15 mouse cellular contexts compared by ENCODE assay signal in the genomic region with DNA sequence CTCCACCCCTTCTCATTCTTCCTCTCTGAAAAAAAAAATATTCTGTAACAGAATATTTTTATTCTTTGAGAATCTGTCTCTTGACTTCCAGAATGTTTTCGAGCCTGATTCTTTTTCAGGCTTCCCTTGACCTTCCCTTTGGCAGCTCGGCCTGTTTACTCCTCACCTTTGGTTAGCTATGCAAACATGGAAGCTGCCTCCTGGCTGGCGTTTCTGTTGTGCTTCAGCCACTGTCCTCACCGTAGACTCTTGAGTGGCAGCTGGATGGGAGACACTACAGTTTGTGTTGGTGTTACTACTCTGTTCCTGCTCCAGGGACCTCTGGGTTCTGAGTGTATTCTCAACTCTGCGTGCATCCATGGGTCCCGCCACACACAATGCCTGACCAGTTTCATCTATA.
DNase-seq lines count a peak whose midpoint lies in the region; ATAC-seq and TF ChIP-seq lines count a peak whose summit lies in the region.
"Had no signal": no experiment of that assay in that cellular context is flagged by ENCODE, and none has a peak within 500 bp of the region (broad histone marks: within the 10 kb centered on the region; RNA-seq: fewer than 3 reads in every experiment).

No protein-coding gene starts in this region.

- H3K4me2 ChIP-seq in hindbrain, embryonic 11.5 days (replicated peaks; ENCODE audit: low read depth, low read length) = no peak overlapping the region
- H3K4me2 ChIP-seq in lung, embryonic 16.5 days (ENCODE audit: low read depth, low read length) = no peak overlapping the region
- H3K4me2 ChIP-seq in embryonic facial prominence, embryonic 15.5 days (replicated peaks) = no peak overlapping the region
- H3K4me2 ChIP-seq: liver, embryonic 13.5 days; midbrain, embryonic 12.5 days had no signal

- no peaks in the 10 kb centered on the region; the same call in 1 of the 2 replicates for H3K27me3 ChIP-seq in hindbrain, embryonic 10.5 days (ENCODE audit: insufficient read depth, poor library complexity, severe bottlenecking)
- H3K27me3 ChIP-seq in hindbrain, embryonic 11.5 days (ENCODE audit: control insufficient read depth, insufficient read depth, low read length) = no peaks in the 10 kb centered on the region
- no peaks in the 10 kb centered on the region for H3K27me3 ChIP-seq in lung, embryonic 16.5 days (ENCODE audit: control insufficient read depth, insufficient read depth, low read depth, low read length)
- H3K27me3 ChIP-seq in embryonic facial prominence, embryonic 15.5 days = no peaks in the 10 kb centered on the region
- H3K27me3 ChIP-seq: midbrain, embryonic 12.5 days had no signal

- peaks cover 37% of the 10 kb centered on the region for H3K36me3 ChIP-seq in hindbrain, embryonic 10.5 days
- no peaks in the 10 kb centered on the region for H3K36me3 ChIP-seq in hindbrain, embryonic 11.5 days (ENCODE audit: control insufficient read depth, insufficient read depth, low read length)
- no peaks in the 10 kb centered on the region for H3K36me3 ChIP-seq in lung, embryonic 16.5 days (ENCODE audit: control insufficient read depth, insufficient read depth, low read length)
- H3K36me3 ChIP-seq in embryonic facial prominence, embryonic 15.5 days = peaks cover 10% of the 10 kb centered on the region
- H3K36me3 ChIP-seq: liver, embryonic 13.5 days had no signal

- 70% methylated on average over 6 of the region's 6 CpGs for WGBS in hindbrain, embryonic 10.5 days
- 77% methylated on average over 6 of the region's 6 CpGs for WGBS in hindbrain, embryonic 11.5 days
- WGBS in lung, embryonic 16.5 days = 48% methylated on average over 6 of the region's 6 CpGs
- 58% methylated on average over 6 of the region's 6 CpGs for WGBS in embryonic facial prominence, embryonic 15.5 days

- intact Hi-C loops in gastrocnemius, adult 2 months (cut with DNase I) = no loop called here

- no peaks in the 10 kb centered on the region for H3K9me3 ChIP-seq in hindbrain, embryonic 10.5 days
- no peaks in the 10 kb centered on the region for H3K9me3 ChIP-seq in hindbrain, embryonic 11.5 days (ENCODE audit: control insufficient read depth, low read length)
- no peaks in the 10 kb centered on the region for H3K9me3 ChIP-seq in lung, embryonic 16.5 days (ENCODE audit: control insufficient read depth, low read length)
- no peaks in the 10 kb centered on the region for H3K9me3 ChIP-seq in embryonic facial prominence, embryonic 15.5 days (replicated peaks)
- H3K9me3 ChIP-seq: liver, embryonic 13.5 days; midbrain, embryonic 12.5 days had no signal

- no peak overlapping the region for H3K4me3 ChIP-seq in gastrocnemius, adult 2 months
- no peak overlapping the region for H3K4me3 ChIP-seq in hindbrain, embryonic 10.5 days
- H3K4me3 ChIP-seq in hindbrain, embryonic 11.5 days (ENCODE audit: low read depth, low read length) = no peak overlapping the region
- H3K4me3 ChIP-seq in lung, embryonic 16.5 days (ENCODE audit: low read length) = no peak overlapping the region
- H3K4me3 ChIP-seq in embryonic facial prominence, embryonic 15.5 days (replicated peaks) = no peak overlapping the region
- H3K4me3 ChIP-seq: liver, embryonic 13.5 days; midbrain, embryonic 12.5 days had no signal

- no peak overlapping the region for H3K9ac ChIP-seq in hindbrain, embryonic 11.5 days (ENCODE audit: low read depth, low read length)
- H3K9ac ChIP-seq in lung, embryonic 16.5 days (ENCODE audit: low read length) = no peak overlapping the region
- H3K9ac ChIP-seq in embryonic facial prominence, embryonic 15.5 days = no peak overlapping the region
- H3K9ac ChIP-seq: liver, embryonic 13.5 days; midbrain, embryonic 12.5 days had no signal

- H3K4me1 ChIP-seq in hindbrain, embryonic 10.5 days (replicated peaks) = peaks cover 64% of the 10 kb centered on the region
- H3K4me1 ChIP-seq in hindbrain, embryonic 11.5 days (replicated peaks; ENCODE audit: control insufficient read depth, insufficient read depth, low read length) = peaks cover 23% of the 10 kb centered on the region
- H3K4me1 ChIP-seq in lung, embryonic 16.5 days (replicated peaks; ENCODE audit: control insufficient read depth, insufficient read depth, low read length) = peaks cover 35% of the 10 kb centered on the region
- peaks cover 42% of the 10 kb centered on the region for H3K4me1 ChIP-seq in embryonic facial prominence, embryonic 15.5 days

- TF ChIP-seq CTCF in gastrocnemius, adult 2 months (IDR thresholded peaks at IDR 0.05) = no peak

- no peak for DNase-seq in gastrocnemius, adult 2 months
- no peak for DNase-seq in gastrocnemius, postnatal 4 days (ENCODE audit: low spot score in 2 of 2)
- no peak for DNase-seq in hindbrain, embryonic 10.5 days (ENCODE audit: low spot score)
- DNase-seq in hindbrain, embryonic 11.5 days (ENCODE audit: low spot score) = no peak
- DNase-seq in lung, postnatal 25 days (ENCODE audit: low spot score) = no peak
- DNase-seq: kidney, adult 11 months; liver, embryonic 13.5 days; lung, postnatal 36 days; thymus, postnatal 14 days had no signal

- H3K27ac ChIP-seq in gastrocnemius, adult 2 months = peak overlapping the region; percentile 75
- peak overlapping the region; percentile 35; the same call in 1 of the 2 replicates for H3K27ac ChIP-seq in hindbrain, embryonic 10.5 days
- H3K27ac ChIP-seq in hindbrain, embryonic 11.5 days (ENCODE audit: low read depth, low read length) = no peak overlapping the region; the same call in 1 of the 2 replicates
- H3K27ac ChIP-seq in lung, embryonic 16.5 days (ENCODE audit: low read length) = 0 out of 2 replicates have a peak overlapping the region, but pooled peaks have one; percentile 2
- peak overlapping the region; percentile 48; the same call in 1 of the 2 replicates for H3K27ac ChIP-seq in embryonic facial prominence, embryonic 15.5 days (replicated peaks)
- H3K27ac ChIP-seq: kidney, postnatal 0 days; liver, embryonic 13.5 days; midbrain, embryonic 12.5 days had no signal

- ATAC-seq in hindbrain, embryonic 11.5 days (ENCODE audit: low FRiP score) = no peak
- no peak for ATAC-seq in lung, embryonic 16.5 days (ENCODE audit: low read depth)
- ATAC-seq in embryonic facial prominence, embryonic 15.5 days (ENCODE audit: insufficient number of reproducible peaks, low FRiP score, low TSS enrichment, low read depth) = no peak
- no peak for ATAC-seq in CD4-positive, CD25-positive, alpha-beta regulatory T cell, adult 4 months
- ATAC-seq: activated CD4-positive, CD25-positive, alpha-beta regulatory T cell, adult 4 months had no signal
